Mouse (Mus musculus) hindbrain, embryonic 10.5 days (tissue): Measurements from ENCODE around the gene Mpst. TPM values are rescaled to one million over a fixed set of nuclear protein-coding genes. Genes with fewer than 3 reads are reported as not detected.

ENCODE experiments used
- DNase-seq: peaks from one replicate; pipeline ENCODE4 v3.0.0-alpha.2; 2017; ENCODE audit warnings: low spot score
- H3K27ac ChIP-seq: fragments of 300-500 bp; sonication (generic); 2 replicates; pipeline ENCODE4 v1.5.1; 2016; ENCODE audit warnings: mild to moderate bottlenecking, moderate library complexity
- H3K27me3 ChIP-seq: fragments of 300-500 bp; sonication (generic); 2 replicates; pipeline ENCODE4 v1.6.1; 2016; ENCODE audit warnings: mild to moderate bottlenecking; ENCODE audit not compliant: poor library complexity, insufficient read depth, severe bottlenecking
- H3K36me3 ChIP-seq: fragments of 300-500 bp; sonication (generic); 2 replicates; pipeline ENCODE4 v1.6.1; 2016; ENCODE audit warnings: mild to moderate bottlenecking, moderate library complexity
- H3K4me1 ChIP-seq: fragments of 300-500 bp; sonication (generic); replicated peaks from 2 replicates; pipeline ENCODE4 v1.6.1; 2016; ENCODE audit warnings: mild to moderate bottlenecking
- H3K4me3 ChIP-seq: fragments of 300-500 bp; sonication (generic); 2 replicates; pipeline ENCODE4 v1.5.1; 2016; ENCODE audit warnings: mild to moderate bottlenecking, moderate library complexity
- H3K9me3 ChIP-seq: fragments of 300-500 bp; sonication (generic); 2 replicates; pipeline ENCODE4 v1.6.1; 2016; ENCODE audit warnings: mild to moderate bottlenecking, moderate library complexity
- WGBS: fragments of 180-500 bp; shearing (Covaris S2); methylation state at CpG from one replicate; pipeline ENCODE4 v1.1.7; 2016; 5-methylcytosine and 5-hydroxymethylcytosine counted together
- polyA plus RNA-seq: library from polyadenylated mRNA; unstranded; fragments of >200 nt; fragmentation: Nextera tagmentation; extraction: Ambion mirVana; gene quantifications from 2 replicates; pipeline ENCODE4 v1.2.1, GENCODE M21; 2016

The Mpst gene
- 1.4 and 1.5 TPM in 2 replicates for polyA plus RNA-seq

- peaks cover 47% of the 10 kb centered on the region for H3K27me3 ChIP-seq
- peak; percentile 90 for DNase-seq
- H3K4me1 ChIP-seq, result peaks cover 82% of the 10 kb centered on the region
- no peaks in the 10 kb centered on the region for H3K36me3 ChIP-seq
- WGBS, result under 1% methylated on average over 40 of the region's 40 CpGs
- H3K4me3 ChIP-seq, result peak within 1 kb of the TSS; percentile 75
- H3K9me3 ChIP-seq, result no peaks in the 10 kb centered on the region
- peak within 1 kb of the TSS; percentile 97 for H3K27ac ChIP-seq
These were observed at the start of gene Mpst for GRCm38 (mm10) chr15:78406293-78406934. TSS of gene Mpst (plus strand) at chr15:78406416.

- DNase-seq, result no peak
- Histone ChIP-seq H3K27me3 (peaks cover 24% of the 10 kb centered on the region), H3K4me3 (no peak overlapping the region), H3K4me1 (0 out of 2 replicates have a peak, but pooled peaks cover 5% of the 10 kb centered on the region), H3K27ac (no peak overlapping the region), H3K36me3 (no peaks in the 10 kb centered on the region), H3K9me3 (no peaks in the 10 kb centered on the region)
- WGBS, result 87% methylated on average over 2 of the region's 2 CpGs
These were observed 40.3 kb upstream of the Mpst start for GRCm38 (mm10) chr15:78365916-78366315.

GRCm38 (mm10) chr15:78366875-78367274, 39.3 kb upstream of the Mpst start:
- no peak overlapping the region for H3K4me3 ChIP-seq
- WGBS, result 84% methylated on average over 8 of the region's 8 CpGs
- no peak for DNase-seq
- H3K36me3 ChIP-seq, result no peaks in the 10 kb centered on the region
- H3K27me3 ChIP-seq, result peaks cover 24% of the 10 kb centered on the region
- H3K27ac ChIP-seq, result no peak overlapping the region
- no peaks in the 10 kb centered on the region for H3K9me3 ChIP-seq
- 0 out of 2 replicates have a peak, but pooled peaks cover 5% of the 10 kb centered on the region for H3K4me1 ChIP-seq

- H3K4me3 ChIP-seq, result no peak overlapping the region
- peaks cover 24% of the 10 kb centered on the region for H3K27me3 ChIP-seq
- 0 out of 2 replicates have a peak, but pooled peaks cover 5% of the 10 kb centered on the region for H3K4me1 ChIP-seq
- DNase-seq, result no peak
- WGBS, result 78% methylated on average over 3 of the region's 3 CpGs
- no peaks in the 10 kb centered on the region for H3K9me3 ChIP-seq
- H3K27ac ChIP-seq, result no peak overlapping the region
- H3K36me3 ChIP-seq, result no peaks in the 10 kb centered on the region
These were observed 38.4 kb upstream of the Mpst start for GRCm38 (mm10) chr15:78367811-78368210.

- H3K9me3 ChIP-seq, result no peaks in the 10 kb centered on the region
- 14% methylated on average over 8 of the region's 8 CpGs for WGBS
- peaks cover 20% of the 10 kb centered on the region for H3K27me3 ChIP-seq
- H3K27ac ChIP-seq, result no peak overlapping the region
- H3K4me3 ChIP-seq, result no peak overlapping the region
- H3K36me3 ChIP-seq, result no peaks in the 10 kb centered on the region
- 0 out of 2 replicates have a peak, but pooled peaks cover 5% of the 10 kb centered on the region for H3K4me1 ChIP-seq
- DNase-seq, result peak; percentile 65
These were observed 37.3 kb upstream of the Mpst start for GRCm38 (mm10) chr15:78368926-78369346.

GRCm38 (mm10) chr15:78369641-78370040, 36.6 kb upstream of the Mpst start:
- 44% methylated on average over 1 of the region's 1 CpGs for WGBS
- Histone ChIP-seq H3K4me1 (0 out of 2 replicates have a peak, but pooled peaks cover 5% of the 10 kb centered on the region), H3K36me3 (no peaks in the 10 kb centered on the region), H3K27ac (no peak overlapping the region), H3K27me3 (peaks cover 20% of the 10 kb centered on the region), H3K9me3 (no peaks in the 10 kb centered on the region), H3K4me3 (no peak overlapping the region)
- no peak for DNase-seq

GRCm38 (mm10) chr15:78372796-78373195, 33.4 kb upstream of the Mpst start:
- WGBS, result 77% methylated on average over 3 of the region's 3 CpGs
- Histone ChIP-seq H3K9me3 (no peaks in the 10 kb centered on the region), H3K27me3 (peaks cover 12% of the 10 kb centered on the region), H3K4me3 (no peak overlapping the region), H3K4me1 (0 out of 2 replicates have a peak, but pooled peaks cover 5% of the 10 kb centered on the region), H3K36me3 (no peaks in the 10 kb centered on the region), H3K27ac (no peak overlapping the region)
- DNase-seq, result no peak

GRCm38 (mm10) chr15:78374204-78374603, 32.0 kb upstream of the Mpst start:
- peaks cover 4% of the 10 kb centered on the region for H3K27me3 ChIP-seq
- no peak for DNase-seq
- H3K4me3 ChIP-seq, result no peak overlapping the region
- H3K36me3 ChIP-seq, result no peaks in the 10 kb centered on the region
- 0 out of 2 replicates have a peak, but pooled peaks cover under 1% of the 10 kb centered on the region for H3K4me1 ChIP-seq
- H3K27ac ChIP-seq, result no peak overlapping the region
- H3K9me3 ChIP-seq, result 0 out of 2 replicates have a peak, but pooled peaks cover under 1% of the 10 kb centered on the region
- 74% methylated on average over 3 of the region's 3 CpGs for WGBS

- no peak overlapping the region for H3K4me3 ChIP-seq
- H3K4me1 ChIP-seq, result no peaks in the 10 kb centered on the region
- H3K27me3 ChIP-seq, result no peaks in the 10 kb centered on the region
- DNase-seq, result no peak
- WGBS, result 83% methylated on average over 10 of the region's 10 CpGs
- 0 out of 2 replicates have a peak, but pooled peaks cover 3% of the 10 kb centered on the region for H3K9me3 ChIP-seq
- no peak overlapping the region for H3K27ac ChIP-seq
- H3K36me3 ChIP-seq, result no peaks in the 10 kb centered on the region
These were observed 28.4 kb upstream of the Mpst start for GRCm38 (mm10) chr15:78377859-78378258.

- 81% methylated on average over 10 of the region's 10 CpGs for WGBS
- H3K36me3 ChIP-seq, result no peaks in the 10 kb centered on the region
- H3K4me3 ChIP-seq, result no peak overlapping the region
These were observed 27.7 kb upstream of the Mpst start for GRCm38 (mm10) chr15:78378556-78378955.

GRCm38 (mm10) chr15:78380208-78380607, 26.0 kb upstream of the Mpst start:
- no peak for DNase-seq
- no peaks in the 10 kb centered on the region for H3K36me3 ChIP-seq
- H3K4me1 ChIP-seq, result 0 out of 2 replicates have a peak, but pooled peaks cover 9% of the 10 kb centered on the region
- 0 out of 2 replicates have a peak, but pooled peaks cover 3% of the 10 kb centered on the region for H3K9me3 ChIP-seq
- WGBS, result 86% methylated on average over 2 of the region's 2 CpGs
- no peaks in the 10 kb centered on the region for H3K27me3 ChIP-seq
- H3K4me3 ChIP-seq, result no peak overlapping the region
- H3K27ac ChIP-seq, result no peak overlapping the region

More at GRCm38 (mm10) chr15:78378556-78378955, 27.7 kb upstream of the Mpst start:
- no peak overlapping the region for H3K27ac ChIP-seq
- H3K9me3 ChIP-seq, result 0 out of 2 replicates have a peak, but pooled peaks cover 3% of the 10 kb centered on the region
- no peaks in the 10 kb centered on the region for H3K4me1 ChIP-seq
- no peaks in the 10 kb centered on the region for H3K27me3 ChIP-seq
- DNase-seq, result no peak

GRCm38 (mm10) chr15:78380741-78381140, 25.5 kb upstream of the Mpst start:
- Histone ChIP-seq H3K27ac (no peak overlapping the region), H3K4me3 (no peak overlapping the region), H3K4me1 (0 out of 2 replicates have a peak, but pooled peaks cover 9% of the 10 kb centered on the region), H3K36me3 (no peaks in the 10 kb centered on the region), H3K27me3 (no peaks in the 10 kb centered on the region), H3K9me3 (0 out of 2 replicates have a peak, but pooled peaks cover 3% of the 10 kb centered on the region)
- WGBS, result 79% methylated on average over 4 of the region's 4 CpGs
- DNase-seq, result no peak

- Histone ChIP-seq H3K36me3 (no peaks in the 10 kb centered on the region), H3K4me1 (0 out of 2 replicates have a peak, but pooled peaks cover 9% of the 10 kb centered on the region), H3K27ac (no peak overlapping the region), H3K27me3 (0 out of 2 replicates have a peak, but pooled peaks cover 4% of the 10 kb centered on the region), H3K9me3 (0 out of 2 replicates have a peak, but pooled peaks cover 3% of the 10 kb centered on the region), H3K4me3 (no peak overlapping the region)
- 93% methylated on average over 4 of the region's 4 CpGs for WGBS
- no peak for DNase-seq
These were observed 24.1 kb upstream of the Mpst start for GRCm38 (mm10) chr15:78382115-78382514.
